Mouse (Mus musculus) forebrain, postnatal 0 days (tissue): Measurements from ENCODE around the gene Ubb. TPM values are rescaled to one million over a fixed set of nuclear protein-coding genes. Genes with fewer than 3 reads are reported as not detected.

Experiments
- ATAC-seq: fragments of 200-750 bp; cut with Nextera tagmentation; 2 replicates; pipeline ENCODE4 v1.8.0; 2017; ENCODE audit warnings: mild to moderate bottlenecking, moderate library complexity
- DNase-seq: peaks from one replicate; pipeline ENCODE4 v3.0.0-alpha.2; 2015
- H3K27ac ChIP-seq: fragments of 300-500 bp; sonication (generic); 2 replicates; pipeline ENCODE4 v1.5.1; 2014; ENCODE audit warnings: low read depth, mild to moderate bottlenecking, antibody characterized with exemption, low read length, moderate library complexity, mixed read lengths
- H3K27me3 ChIP-seq: fragments of 300-500 bp; sonication (generic); 2 replicates; pipeline ENCODE4 v1.6.1; 2014; ENCODE audit warnings: mild to moderate bottlenecking, low read length, mixed read lengths; ENCODE audit not compliant: insufficient read depth
- H3K36me3 ChIP-seq: fragments of 300-500 bp; sonication (generic); 2 replicates; pipeline ENCODE4 v1.6.1; 2014; ENCODE audit warnings: mild to moderate bottlenecking, moderate library complexity; ENCODE audit not compliant: insufficient read depth
- H3K4me1 ChIP-seq: fragments of 300-500 bp; sonication (generic); 2 replicates; pipeline ENCODE4 v1.6.1; 2014; ENCODE audit warnings: antibody characterized with exemption; ENCODE audit not compliant: insufficient read depth
- H3K4me2 ChIP-seq: fragments of 300-500 bp; sonication (generic); 2 replicates; pipeline ENCODE4 v1.6.1; 2014; ENCODE audit warnings: low read depth, mild to moderate bottlenecking, moderate library complexity
- H3K4me3 ChIP-seq: fragments of 300-500 bp; sonication (generic); 2 replicates; pipeline ENCODE4 v1.5.1; 2014; ENCODE audit warnings: low read depth, low read length, mixed read lengths
- H3K9ac ChIP-seq: fragments of 300-500 bp; sonication (generic); 2 replicates; pipeline ENCODE4 v1.6.1; 2014; ENCODE audit warnings: mild to moderate bottlenecking
- H3K9me3 ChIP-seq: fragments of 300-500 bp; sonication (generic); 2 replicates; pipeline ENCODE4 v1.6.1; 2016; ENCODE audit warnings: low read length
- CTCF ChIP-seq: sonication (generic); IDR thresholded peaks from 2 replicates; pipeline ENCODE4 v1.5.1; 2016; ENCODE audit warnings: antibody characterized with exemption, control low read depth, low read depth
- WGBS: fragments of 180-500 bp; shearing (Covaris S2); extraction: QIAGEN DNeasy Blood & Tissue Kit; methylation state at CpG from one replicate; pipeline ENCODE4 v1.1.7; 2014; 5-methylcytosine and 5-hydroxymethylcytosine counted together
- polyA plus RNA-seq: library from polyadenylated mRNA; unstranded; fragments of >200 nt; fragmentation: Nextera tagmentation; extraction: Ambion mirVana; gene quantifications from 2 replicates; pipeline ENCODE4 v1.2.1, GENCODE M21; 2015
- total RNA-seq: library from RNA; depleted of rRNA; stranded (reverse); fragments of >200 nt; gene quantifications from 2 replicates; pipeline ENCODE4 v1.2.3, GENCODE M21; 2014

Gene Ubb
- total and polyA plus RNA-seq, 2 experiments from 2014 or later, result 1,190 to 4,663 TPM

DNA sequence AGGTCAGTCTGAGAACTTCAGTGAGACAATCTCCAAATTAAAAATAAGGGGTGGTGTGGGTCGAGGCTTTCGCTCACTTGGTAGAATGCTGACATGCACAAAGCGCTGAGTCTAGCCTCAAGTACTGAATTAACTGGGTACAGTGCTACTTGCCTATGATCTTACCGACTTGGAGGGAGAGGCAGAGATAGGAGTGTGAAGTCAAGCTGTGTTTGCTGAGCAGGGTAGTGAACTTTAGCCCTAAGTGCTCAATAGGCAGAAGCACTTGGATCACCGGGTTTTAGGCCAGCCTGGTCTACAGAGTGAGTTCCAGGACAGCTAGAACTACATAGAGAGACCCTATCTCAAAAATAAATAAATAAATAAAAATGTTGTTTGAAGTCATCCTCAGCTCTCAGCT lies 6.2 kb downstream of the Ubb start:
- H3K36me3 ChIP-seq, result peaks cover 17% of the 10 kb centered on the region; the same call in 1 of the 2 replicates
- H3K27ac ChIP-seq, result no peak overlapping the region
- ATAC-seq (no peak), DNase-seq (no peak)
- no peak for TF ChIP-seq CTCF
- 70% methylated on average over 5 of the region's 5 CpGs for WGBS
- H3K9me3 ChIP-seq, result no peaks in the 10 kb centered on the region
- no peak overlapping the region for H3K4me3 ChIP-seq
- H3K27me3 ChIP-seq, result no peaks in the 10 kb centered on the region
- H3K9ac ChIP-seq, result no peak overlapping the region
- H3K4me1 ChIP-seq, result peaks cover 22% of the 10 kb centered on the region
- H3K4me2 ChIP-seq, result no peak overlapping the region

DNA sequence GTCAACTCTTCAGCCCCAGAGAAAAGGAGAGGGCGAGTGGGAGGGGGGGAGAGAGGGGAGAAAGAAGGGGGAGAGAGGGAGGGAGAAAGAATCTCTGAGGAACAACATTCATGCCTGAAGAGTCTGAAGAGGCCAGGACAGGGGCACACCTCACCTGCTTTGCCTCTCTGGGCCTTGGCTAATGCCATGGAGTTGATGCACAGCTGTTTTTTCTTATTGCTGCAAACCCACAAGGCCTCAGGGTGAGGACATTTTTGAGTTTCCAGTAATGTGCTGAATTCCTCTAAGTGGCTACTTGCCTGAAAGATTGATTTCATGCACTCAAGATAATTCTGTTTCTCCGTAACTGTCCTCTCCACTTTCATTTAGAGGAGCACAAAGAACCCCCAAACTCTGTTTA lies 7.2 kb downstream of the Ubb start:
- WGBS, result 68% methylated on average over 2 of the region's 2 CpGs
- Histone ChIP-seq H3K4me2 (no peak overlapping the region), H3K36me3 (peaks cover 17% of the 10 kb centered on the region; the same call in 1 of the 2 replicates), H3K9me3 (no peaks in the 10 kb centered on the region), H3K4me1 (peaks cover 22% of the 10 kb centered on the region), H3K27me3 (no peaks in the 10 kb centered on the region), H3K4me3 (no peak overlapping the region), H3K27ac (no peak overlapping the region), H3K9ac (no peak overlapping the region)
- ATAC-seq (no peak), DNase-seq (no peak)
- TF ChIP-seq CTCF, result no peak

DNA sequence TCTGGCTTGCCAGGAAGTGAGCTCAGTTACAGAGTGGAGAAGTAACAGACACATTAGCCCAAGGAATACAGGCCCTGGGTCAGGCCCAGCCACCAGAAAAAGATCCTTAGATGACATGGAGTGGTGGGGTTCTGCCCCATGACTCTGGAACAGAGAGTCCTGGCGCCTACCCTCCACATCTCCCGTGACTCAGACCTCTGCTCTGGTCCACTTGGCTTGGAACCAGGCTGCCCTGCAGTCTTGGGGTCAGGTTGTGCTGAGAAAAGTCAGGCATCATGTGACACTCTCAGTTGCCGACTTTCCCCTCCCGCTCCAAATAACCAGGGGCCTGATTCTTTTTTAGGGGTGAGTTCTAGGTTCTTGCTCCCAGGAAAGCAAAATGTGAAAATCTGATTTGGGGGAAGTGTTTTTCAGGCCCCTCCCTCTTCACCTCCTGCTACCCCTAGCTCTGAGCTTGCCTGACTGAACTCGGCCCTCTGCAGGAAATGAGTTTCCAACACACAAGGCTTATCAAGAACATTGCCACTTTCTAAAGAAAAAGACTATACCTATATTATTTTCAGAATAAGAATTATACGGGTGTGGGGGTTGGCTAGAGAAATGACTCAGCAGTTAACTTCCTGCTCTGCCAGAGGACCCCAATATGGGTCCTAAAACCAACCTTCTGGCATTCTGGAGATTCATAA lies 8.1 kb downstream of the Ubb start:
- H3K4me2 ChIP-seq, result no peak overlapping the region
- DNase-seq (no peak), ATAC-seq (no peak)
- H3K4me1 ChIP-seq, result peaks cover 13% of the 10 kb centered on the region
- H3K9me3 ChIP-seq, result no peaks in the 10 kb centered on the region
- no peak overlapping the region for H3K9ac ChIP-seq
- no peak overlapping the region for H3K27ac ChIP-seq
- TF ChIP-seq CTCF, result no peak
- H3K4me3 ChIP-seq, result no peak overlapping the region
- WGBS, result 71% methylated on average over 6 of the region's 6 CpGs
- H3K36me3 ChIP-seq, result peaks cover 10% of the 10 kb centered on the region; the same call in 1 of the 2 replicates
- no peaks in the 10 kb centered on the region for H3K27me3 ChIP-seq

DNA sequence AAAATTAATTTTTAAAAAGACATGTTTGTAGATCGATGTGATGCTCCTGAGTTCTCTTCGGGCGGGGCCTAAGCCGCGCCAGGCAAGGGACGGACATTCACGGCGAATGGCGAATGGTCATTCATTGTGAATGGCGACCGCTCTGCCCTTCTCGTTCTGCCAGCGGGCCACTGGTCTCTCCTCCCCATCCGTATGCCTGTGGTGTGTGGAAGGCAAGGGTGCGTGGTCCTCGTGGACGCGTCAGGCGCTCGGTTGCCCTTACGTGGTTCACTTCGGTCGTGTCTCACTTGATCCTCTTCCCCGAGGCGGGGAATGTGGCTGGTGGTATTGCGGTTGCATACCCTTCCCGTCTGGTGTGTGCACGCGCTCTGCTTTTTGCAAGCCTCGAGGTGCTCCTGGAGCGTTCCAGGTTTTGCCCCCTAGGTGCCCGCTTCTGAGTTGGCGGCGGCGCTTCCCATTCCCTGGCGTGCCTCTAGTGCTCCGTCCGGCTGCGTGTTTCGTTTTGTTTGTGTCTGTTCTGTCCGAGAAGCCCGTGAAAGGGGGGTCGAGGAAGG lies 9.6 kb downstream of the Ubb start:
- H3K9me3 ChIP-seq, result no peaks in the 10 kb centered on the region
- H3K36me3 ChIP-seq, result no peaks in the 10 kb centered on the region
- H3K4me3 ChIP-seq, result peak overlapping the region; percentile 24
- no peaks in the 10 kb centered on the region for H3K27me3 ChIP-seq
- DNase-seq (no peak), ATAC-seq (no peak)
- no peak overlapping the region for H3K27ac ChIP-seq
- no peak overlapping the region for H3K9ac ChIP-seq
- TF ChIP-seq CTCF, result no peak
- no peaks in the 10 kb centered on the region for H3K4me1 ChIP-seq
- 35% methylated on average over 43 of the region's 43 CpGs for WGBS
- peak overlapping the region; percentile 45 for H3K4me2 ChIP-seq

DNA sequence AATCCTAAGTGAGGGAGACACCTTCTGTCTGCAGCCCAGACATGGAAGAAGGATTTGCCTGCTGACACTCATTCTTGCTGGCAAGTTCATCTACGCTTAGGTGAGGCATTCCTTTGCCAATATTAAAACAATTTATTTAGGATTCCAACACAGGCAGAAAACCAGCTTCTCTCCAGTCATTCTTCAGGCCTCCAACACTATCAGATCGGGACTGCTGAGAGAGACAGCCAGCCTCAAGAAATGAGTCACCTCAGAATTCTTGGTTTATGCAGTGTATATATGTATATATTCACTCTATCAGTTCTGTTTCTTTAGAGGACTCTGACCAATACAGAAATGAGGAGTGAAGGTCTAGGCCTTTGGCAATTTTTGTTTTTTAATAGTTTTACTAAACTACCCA lies 12.6 kb downstream of the Ubb start:
- 95% methylated on average over 2 of the region's 2 CpGs for WGBS
- TF ChIP-seq CTCF, result no peak
- ATAC-seq (no peak), DNase-seq (no peak)
- Histone ChIP-seq H3K4me2 (no peak overlapping the region), H3K27ac (no peak overlapping the region), H3K4me3 (no peak overlapping the region), H3K27me3 (no peaks in the 10 kb centered on the region), H3K36me3 (no peaks in the 10 kb centered on the region), H3K9me3 (no peaks in the 10 kb centered on the region), H3K4me1 (no peaks in the 10 kb centered on the region), H3K9ac (no peak overlapping the region)

DNA sequence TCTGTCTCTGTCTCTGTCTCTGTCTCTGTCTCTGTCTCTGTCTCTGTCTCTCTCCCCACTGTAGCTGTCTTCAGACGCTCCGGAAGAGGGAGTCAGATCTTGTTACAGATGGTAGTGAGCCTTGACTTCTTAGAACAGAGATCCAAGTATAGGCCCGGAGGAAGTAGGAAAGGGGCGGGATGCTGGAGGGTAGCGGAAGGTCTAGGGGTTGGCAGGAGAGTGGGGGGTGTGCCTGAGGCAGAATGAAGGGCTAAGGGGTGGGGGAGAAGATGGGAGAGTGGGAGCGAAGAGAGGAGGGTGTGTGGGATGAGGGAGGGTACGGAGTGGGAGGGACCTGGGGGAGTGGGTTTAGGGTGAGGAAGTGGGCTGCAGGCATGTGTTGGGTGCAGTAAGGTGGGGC lies 14.8 kb downstream of the Ubb start:
- TF ChIP-seq CTCF, result no peak
- 76% methylated on average over 7 of the region's 7 CpGs for WGBS
- no peak overlapping the region for H3K9ac ChIP-seq
- DNase-seq (no peak), ATAC-seq (no peak)
- no peaks in the 10 kb centered on the region for H3K27me3 ChIP-seq
- no peak overlapping the region for H3K27ac ChIP-seq
- H3K4me3 ChIP-seq, result no peak overlapping the region
- no peaks in the 10 kb centered on the region for H3K4me1 ChIP-seq
- H3K36me3 ChIP-seq, result no peaks in the 10 kb centered on the region
- no peaks in the 10 kb centered on the region for H3K9me3 ChIP-seq
- no peak overlapping the region for H3K4me2 ChIP-seq

DNA sequence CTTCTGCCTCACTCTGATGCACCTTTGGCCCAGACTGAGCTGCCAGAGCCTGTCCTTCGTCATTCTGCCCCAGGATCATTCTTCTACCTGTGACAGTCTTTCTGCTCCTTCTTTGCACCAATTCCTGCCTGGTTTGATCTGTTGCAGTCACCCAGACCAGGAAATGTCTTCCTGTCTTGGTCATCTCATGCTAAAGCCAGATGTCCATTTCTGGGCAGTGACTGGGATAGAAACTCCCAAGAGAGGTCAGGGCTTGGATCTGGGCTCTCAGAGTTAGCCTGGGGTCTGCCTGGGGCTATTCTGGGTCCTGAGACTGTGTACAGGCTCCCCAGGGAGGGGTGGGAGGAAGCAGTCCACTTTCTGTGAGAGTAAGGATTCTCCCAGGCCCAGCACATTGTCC lies 15.2 kb downstream of the Ubb start:
- WGBS, result 62% methylated on average over 1 of the region's 1 CpGs
- no peak overlapping the region for H3K4me2 ChIP-seq

More for the DNA sequence above, 15.2 kb downstream of the Ubb start:
- no peaks in the 10 kb centered on the region for H3K4me1 ChIP-seq
- no peaks in the 10 kb centered on the region for H3K27me3 ChIP-seq
- H3K9me3 ChIP-seq, result no peaks in the 10 kb centered on the region
- no peak for DNase-seq
- ATAC-seq, result no peak
- no peak overlapping the region for H3K4me3 ChIP-seq
- no peak for TF ChIP-seq CTCF
- no peak overlapping the region for H3K27ac ChIP-seq
- H3K9ac ChIP-seq, result no peak overlapping the region
- H3K36me3 ChIP-seq, result no peaks in the 10 kb centered on the region
